Mouse (Mus musculus): ENCODE results near the gene Nphs1. TPM values are rescaled to one million over a fixed set of nuclear protein-coding genes. Genes with fewer than 3 reads are reported as not detected.

Nphs1 gene
- polyA plus RNA-seq, 1 experiment from 2014 or later = not detected

GRCm38 (mm10) chr7:30444971-30445751, 13.0 kb upstream of the Nphs1 start, which contains the start of gene Aplp1:
Gene Aplp1 (minus strand): TSS chr7:30445535.
- 1% methylated on average over 40 of the region's 72 CpGs for WGBS
- peak within 1 kb of the TSS; percentile 38 for H3K9ac ChIP-seq (replicated peaks; ENCODE audit: low read depth, low read length)
- ATAC-seq (ENCODE audit: insufficient number of reproducible peaks, insufficient read depth, low FRiP score, low read depth) = peak; percentile 73
- peaks cover 2% of the 10 kb centered on the region; the same call in 1 of the 2 replicates for H3K9me3 ChIP-seq (ENCODE audit: control insufficient read depth, low read depth, low read length)
- peak within 1 kb of the TSS; percentile 87 for H3K4me2 ChIP-seq (replicated peaks; ENCODE audit: low read depth, low read length)
- no peaks in the 10 kb centered on the region for H3K27me3 ChIP-seq (ENCODE audit: control insufficient read depth, insufficient read depth, low read length)
- H3K4me1 ChIP-seq (ENCODE audit: control insufficient read depth, insufficient read depth, low read length) = peaks cover 7% of the 10 kb centered on the region; the same call in 1 of the 2 replicates
- peak within 1 kb of the TSS; percentile 39; the same call in 1 of the 2 replicates for H3K27ac ChIP-seq (ENCODE audit: low read length)
- no peaks in the 10 kb centered on the region for H3K36me3 ChIP-seq (ENCODE audit: control insufficient read depth, insufficient read depth, low read length)
- peak within 1 kb of the TSS; percentile 57 for H3K4me3 ChIP-seq (ENCODE audit: low read depth, low read length)

DNA sequence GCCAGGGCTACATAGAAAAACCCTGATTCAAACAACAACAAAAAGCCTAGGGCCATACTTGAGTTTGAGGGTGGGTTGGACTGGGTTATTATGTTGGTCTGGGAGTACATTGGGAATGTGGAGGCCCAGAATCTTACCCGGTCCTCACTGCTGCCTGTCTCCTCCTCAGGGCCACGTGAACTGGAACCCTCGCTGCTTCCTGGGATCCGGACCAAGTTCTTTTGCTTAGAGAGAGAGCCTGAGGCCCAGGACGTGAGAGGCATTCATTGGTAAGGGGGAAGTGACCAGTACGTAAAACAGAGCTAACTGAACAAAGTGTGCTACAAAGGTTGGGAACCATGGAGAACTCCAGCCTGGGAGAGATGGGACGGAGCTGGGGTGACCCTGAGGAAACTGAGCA, 7.9 kb upstream of the Nphs1 start:
- Histone ChIP-seq H3K27me3 (ENCODE audit: control insufficient read depth, insufficient read depth, low read length) (peaks cover 24% of the 10 kb centered on the region), H3K27ac (ENCODE audit: low read length) (no peak overlapping the region), H3K9me3 (ENCODE audit: control insufficient read depth, low read depth, low read length) (peaks cover 2% of the 10 kb centered on the region; the same call in 1 of the 2 replicates), H3K36me3 (ENCODE audit: control insufficient read depth, insufficient read depth, low read length) (no peaks in the 10 kb centered on the region), H3K4me3 (ENCODE audit: low read depth, low read length) (no peak overlapping the region), H3K4me2 (replicated peaks; ENCODE audit: low read depth, low read length) (no peak overlapping the region), H3K4me1 (ENCODE audit: control insufficient read depth, insufficient read depth, low read length) (no peaks in the 10 kb centered on the region; the same call in 1 of the 2 replicates), H3K9ac (replicated peaks; ENCODE audit: low read depth, low read length) (no peak overlapping the region)
- 79% methylated on average over 7 of the region's 7 CpGs for WGBS
- no peak for ATAC-seq (ENCODE audit: insufficient number of reproducible peaks, insufficient read depth, low FRiP score, low read depth)

DNA sequence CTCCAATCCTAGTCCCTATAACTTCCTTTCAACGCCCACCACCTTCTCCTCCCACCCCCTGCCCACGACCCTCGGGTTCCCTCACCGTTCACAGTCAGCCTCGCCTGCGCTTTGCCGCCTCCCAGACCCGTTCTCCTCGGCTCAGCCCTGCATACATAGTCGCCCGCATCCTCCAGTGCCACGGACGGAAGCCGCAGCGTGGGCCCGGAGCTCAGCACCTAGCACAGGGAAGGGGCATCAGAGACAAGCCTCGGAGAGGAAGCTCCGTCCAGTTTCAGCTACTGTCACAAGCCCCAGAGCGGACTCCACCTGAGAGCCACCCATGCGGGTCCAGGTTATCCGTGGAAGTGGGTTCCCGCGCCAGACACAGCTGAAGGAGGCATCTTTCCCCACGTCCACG, 4.8 kb upstream of the Nphs1 start:
- H3K27me3 ChIP-seq (ENCODE audit: control insufficient read depth, insufficient read depth, low read length) = peaks cover 51% of the 10 kb centered on the region
- no peak overlapping the region for H3K9ac ChIP-seq (replicated peaks; ENCODE audit: low read depth, low read length)
- no peak overlapping the region for H3K27ac ChIP-seq (ENCODE audit: low read length)
- no peak overlapping the region for H3K4me2 ChIP-seq (replicated peaks; ENCODE audit: low read depth, low read length)
- no peaks in the 10 kb centered on the region for H3K9me3 ChIP-seq (ENCODE audit: control insufficient read depth, low read depth, low read length)
- no peaks in the 10 kb centered on the region for H3K36me3 ChIP-seq (ENCODE audit: control insufficient read depth, insufficient read depth, low read length)
- 21% methylated on average over 25 of the region's 25 CpGs for WGBS
- no peak overlapping the region for H3K4me3 ChIP-seq (ENCODE audit: low read depth, low read length)
- ATAC-seq (ENCODE audit: insufficient number of reproducible peaks, insufficient read depth, low FRiP score, low read depth) = no peak
- H3K4me1 ChIP-seq (ENCODE audit: control insufficient read depth, insufficient read depth, low read length) = peaks cover 14% of the 10 kb centered on the region; the same call in 1 of the 2 replicates

GRCm38 (mm10) chr7:30453766-30454165, 4.3 kb upstream of the Nphs1 start:
- Histone ChIP-seq H3K27me3 (ENCODE audit: control insufficient read depth, insufficient read depth, low read length) (peaks cover 56% of the 10 kb centered on the region), H3K4me2 (replicated peaks; ENCODE audit: low read depth, low read length) (0 out of 2 replicates have a peak overlapping the region, but pooled peaks have one; percentile 3), H3K4me1 (ENCODE audit: control insufficient read depth, insufficient read depth, low read length) (peaks cover 15% of the 10 kb centered on the region; the same call in 1 of the 2 replicates), H3K9ac (replicated peaks; ENCODE audit: low read depth, low read length) (no peak overlapping the region), H3K27ac (ENCODE audit: low read length) (no peak overlapping the region), H3K4me3 (ENCODE audit: low read depth, low read length) (no peak overlapping the region), H3K9me3 (ENCODE audit: control insufficient read depth, low read depth, low read length) (no peaks in the 10 kb centered on the region), H3K36me3 (ENCODE audit: control insufficient read depth, insufficient read depth, low read length) (no peaks in the 10 kb centered on the region)
- ATAC-seq (ENCODE audit: insufficient number of reproducible peaks, insufficient read depth, low FRiP score, low read depth) = 0 out of 2 replicates have a peak, but pooled peaks have one; percentile 42
- WGBS = 2% methylated on average over 25 of the region's 25 CpGs

DNA sequence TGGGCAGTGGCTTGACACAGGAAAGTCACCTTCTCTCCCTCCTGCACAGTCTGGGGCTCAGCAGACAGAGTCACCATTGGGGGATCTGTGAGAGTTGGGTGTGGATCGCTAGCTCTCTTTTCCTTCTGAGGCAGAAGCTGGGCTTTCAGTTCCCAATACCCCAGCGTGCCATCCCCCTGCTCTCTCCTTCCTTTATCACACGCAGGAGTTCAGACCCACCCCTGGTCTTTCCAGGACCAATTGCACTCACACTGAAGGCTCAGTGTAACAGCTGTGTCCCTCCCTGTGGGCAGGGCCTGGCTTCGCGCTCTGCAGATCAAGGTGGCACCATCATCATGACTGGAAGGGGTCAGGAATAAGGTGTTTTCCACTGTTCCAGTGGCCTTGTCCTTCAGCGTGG, 3.9 kb upstream of the Nphs1 start:
- Histone ChIP-seq H3K27ac (ENCODE audit: low read length) (no peak overlapping the region), H3K36me3 (ENCODE audit: control insufficient read depth, insufficient read depth, low read length) (no peaks in the 10 kb centered on the region), H3K4me3 (ENCODE audit: low read depth, low read length) (no peak overlapping the region), H3K9me3 (ENCODE audit: control insufficient read depth, low read depth, low read length) (no peaks in the 10 kb centered on the region), H3K4me1 (ENCODE audit: control insufficient read depth, insufficient read depth, low read length) (peaks cover 15% of the 10 kb centered on the region; the same call in 1 of the 2 replicates), H3K9ac (replicated peaks; ENCODE audit: low read depth, low read length) (no peak overlapping the region), H3K27me3 (ENCODE audit: control insufficient read depth, insufficient read depth, low read length) (peaks cover 60% of the 10 kb centered on the region), H3K4me2 (replicated peaks; ENCODE audit: low read depth, low read length) (0 out of 2 replicates have a peak overlapping the region, but pooled peaks have one; percentile 3)
- 2% methylated on average over 6 of the region's 6 CpGs for WGBS
- no peak for ATAC-seq (ENCODE audit: insufficient number of reproducible peaks, insufficient read depth, low FRiP score, low read depth)

GRCm38 (mm10) chr7:30456487-30456886, 1.6 kb upstream of the Nphs1 start:
- Histone ChIP-seq H3K9ac (replicated peaks; ENCODE audit: low read depth, low read length) (no peak overlapping the region), H3K4me1 (ENCODE audit: control insufficient read depth, insufficient read depth, low read length) (peaks cover 15% of the 10 kb centered on the region; the same call in 1 of the 2 replicates), H3K27ac (ENCODE audit: low read length) (no peak overlapping the region), H3K9me3 (ENCODE audit: control insufficient read depth, low read depth, low read length) (no peaks in the 10 kb centered on the region), H3K36me3 (ENCODE audit: control insufficient read depth, insufficient read depth, low read length) (no peaks in the 10 kb centered on the region), H3K27me3 (ENCODE audit: control insufficient read depth, insufficient read depth, low read length) (peaks cover 78% of the 10 kb centered on the region), H3K4me3 (ENCODE audit: low read depth, low read length) (peak overlapping the region; percentile 17; the same call in 1 of the 2 replicates), H3K4me2 (replicated peaks; ENCODE audit: low read depth, low read length) (no peak overlapping the region)
- WGBS = 4% methylated on average over 9 of the region's 9 CpGs
- no peak for ATAC-seq (ENCODE audit: insufficient number of reproducible peaks, insufficient read depth, low FRiP score, low read depth)

GRCm38 (mm10) chr7:30456911-30457628, 1.0 kb upstream of the Nphs1 start:
- no peaks in the 10 kb centered on the region for H3K36me3 ChIP-seq (ENCODE audit: control insufficient read depth, insufficient read depth, low read length)
- ATAC-seq (ENCODE audit: insufficient number of reproducible peaks, insufficient read depth, low FRiP score, low read depth) = no peak
- WGBS = under 1% methylated on average over 31 of the region's 31 CpGs
- H3K4me1 ChIP-seq (ENCODE audit: control insufficient read depth, insufficient read depth, low read length) = peaks cover 15% of the 10 kb centered on the region; the same call in 1 of the 2 replicates
- no peak overlapping the region for H3K27ac ChIP-seq (ENCODE audit: low read length)
- no peaks in the 10 kb centered on the region for H3K9me3 ChIP-seq (ENCODE audit: control insufficient read depth, low read depth, low read length)
- H3K4me3 ChIP-seq (ENCODE audit: low read depth, low read length) = peak overlapping the region; percentile 17
- H3K27me3 ChIP-seq (ENCODE audit: control insufficient read depth, insufficient read depth, low read length) = peaks cover 78% of the 10 kb centered on the region
- peak overlapping the region; percentile 32 for H3K4me2 ChIP-seq (replicated peaks; ENCODE audit: low read depth, low read length)
- H3K9ac ChIP-seq (replicated peaks; ENCODE audit: low read depth, low read length) = no peak overlapping the region

GRCm38 (mm10) chr7:30459484-30459883, 1.4 kb downstream of the Nphs1 start:
- no peak overlapping the region for H3K4me3 ChIP-seq (ENCODE audit: low read depth, low read length)
- no peak overlapping the region for H3K9ac ChIP-seq (replicated peaks; ENCODE audit: low read depth, low read length)
- H3K36me3 ChIP-seq (ENCODE audit: control insufficient read depth, insufficient read depth, low read length) = no peaks in the 10 kb centered on the region
- no peaks in the 10 kb centered on the region for H3K9me3 ChIP-seq (ENCODE audit: control insufficient read depth, low read depth, low read length)
- 43% methylated on average over 6 of the region's 6 CpGs for WGBS
- ATAC-seq (ENCODE audit: insufficient number of reproducible peaks, insufficient read depth, low FRiP score, low read depth) = no peak
- peaks cover 15% of the 10 kb centered on the region; the same call in 1 of the 2 replicates for H3K4me1 ChIP-seq (ENCODE audit: control insufficient read depth, insufficient read depth, low read length)
- H3K4me2 ChIP-seq (replicated peaks; ENCODE audit: low read depth, low read length) = no peak overlapping the region
- peaks cover 76% of the 10 kb centered on the region for H3K27me3 ChIP-seq (ENCODE audit: control insufficient read depth, insufficient read depth, low read length)
- H3K27ac ChIP-seq (ENCODE audit: low read length) = no peak overlapping the region

All from stomach, embryonic 14.5 days (tissue).